Mouse (Mus musculus): Measurements from ENCODE around the gene Slc26a10.

- TF ChIP-seq POLR2A (IDR thresholded peaks at IDR 0.05; ENCODE audit: insufficient read length, low read depth), result no peak
- TF ChIP-seq USF1 (IDR thresholded peaks at IDR 0.05; ENCODE audit: low read depth), result no peak
- TF ChIP-seq MAX (IDR thresholded peaks at IDR 0.05; ENCODE audit: low read depth), result no peak
- TF ChIP-seq MYOG (IDR thresholded peaks at IDR 0.05; ENCODE audit: control insufficient read depth in 1 of 3, insufficient read depth in 1 of 3, insufficient read length in 2 of 3, low read depth in 2 of 3), result no peak
- TF ChIP-seq E2F4 (IDR thresholded peaks at IDR 0.05; ENCODE audit: insufficient read depth), result no peak
- TF ChIP-seq REST (IDR thresholded peaks at IDR 0.05; ENCODE audit: insufficient read depth, insufficient read length), result no peak
These were observed 14.6 kb downstream of the Slc26a10 start for GRCm38 (mm10) chr10:127165654-127166403.

Data from myocyte (in vitro differentiated cells).